8 mouse cellular contexts compared by ENCODE assay signal in the genomic region with DNA sequence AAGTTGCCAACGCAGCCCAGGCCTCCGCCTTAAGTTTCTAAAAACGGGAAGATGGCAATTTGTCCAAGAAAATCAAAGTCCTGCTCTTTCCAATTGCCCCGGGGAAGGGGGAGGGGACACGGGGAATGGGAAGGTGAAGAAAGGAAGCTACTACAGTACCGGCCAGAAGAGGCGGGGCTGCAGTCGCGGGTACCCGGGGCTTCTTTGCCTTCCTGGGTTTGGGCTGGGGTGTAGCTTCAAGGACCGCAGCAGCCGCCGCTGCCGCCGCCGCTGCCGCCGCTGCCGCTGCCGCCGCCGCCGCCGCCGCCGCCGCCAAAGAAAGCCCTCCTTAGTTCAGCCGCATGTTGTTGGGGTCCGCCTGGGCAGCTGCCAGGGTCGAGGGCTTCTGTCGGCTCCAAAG. TPM values are rescaled to one million over a fixed set of nuclear protein-coding genes. Genes with fewer than 3 reads are reported as not detected.
DNase-seq lines count a peak whose midpoint lies in the region; ATAC-seq lines count a peak whose summit lies in the region.

No protein-coding gene starts in this region.

- peaks cover 72% of the 10 kb centered on the region for H3K27me3 ChIP-seq in heart, embryonic 10.5 days (ENCODE audit: insufficient read depth, poor library complexity, severe bottlenecking)
- peaks cover 19% of the 10 kb centered on the region for H3K27me3 ChIP-seq in limb, embryonic 11.5 days (ENCODE audit: control insufficient read depth, insufficient read depth, low read length)

- DNase-seq in left cerebral cortex, postnatal 4 days: peak; percentile 28
- no peak for DNase-seq in left cerebral cortex, postnatal 14 days (ENCODE audit: low spot score in 2 of 2)
- DNase-seq in adrenal gland, postnatal 36 days: peak; percentile 8 to 15
- no peak for DNase-seq in heart, embryonic 10.5 days (ENCODE audit: low spot score)
- peak; percentile 49 for DNase-seq in limb, embryonic 11.5 days (ENCODE audit: low spot score)
- peak; percentile 25 for DNase-seq in retina, embryonic 14.5 days (ENCODE audit: low spot score)
- no peak for DNase-seq in gastrocnemius, postnatal 25 days

- peak overlapping the region; percentile 60 for H3K4me3 ChIP-seq in heart, embryonic 10.5 days
- peak overlapping the region; percentile 38 for H3K4me3 ChIP-seq in limb, embryonic 11.5 days (ENCODE audit: low read depth, low read length)

- intact Hi-C loops in left cerebral cortex, postnatal 4 days (cut with DNase I): no loop called here
- intact Hi-C loops in left cerebral cortex, postnatal 14 days (cut with DNase I): no loop called here

- no peak overlapping the region for H3K27ac ChIP-seq in heart, embryonic 10.5 days
- H3K27ac ChIP-seq in limb, embryonic 11.5 days (replicated peaks; ENCODE audit: low read depth, low read length): no peak overlapping the region

- H3K36me3 ChIP-seq in heart, embryonic 10.5 days: no peaks in the 10 kb centered on the region
- H3K36me3 ChIP-seq in limb, embryonic 11.5 days (ENCODE audit: control insufficient read depth, insufficient read depth, low read length): no peaks in the 10 kb centered on the region

- H3K4me2 ChIP-seq in limb, embryonic 11.5 days (ENCODE audit: low read depth, severe bottlenecking): peak overlapping the region; percentile 75

- H3K4me1 ChIP-seq in heart, embryonic 10.5 days: no peaks in the 10 kb centered on the region
- H3K4me1 ChIP-seq in limb, embryonic 11.5 days (ENCODE audit: control insufficient read depth, insufficient read depth, low read length): no peaks in the 10 kb centered on the region

- no peak for ATAC-seq in limb, embryonic 11.5 days (ENCODE audit: insufficient number of reproducible peaks, low FRiP score, low TSS enrichment, low read depth)
- ATAC-seq in monocyte, adult 5-6 weeks (replicated peaks; ENCODE audit: insufficient number of reproducible peaks, low FRiP score, low TSS enrichment, poor library complexity, severe bottlenecking): no peak

- H3K9me3 ChIP-seq in heart, embryonic 10.5 days: no peaks in the 10 kb centered on the region
- H3K9me3 ChIP-seq in limb, embryonic 11.5 days (ENCODE audit: control insufficient read depth, low read length): no peaks in the 10 kb centered on the region

- H3K9ac ChIP-seq in limb, embryonic 11.5 days (ENCODE audit: low read length): 0 out of 2 replicates have a peak overlapping the region, but pooled peaks have one; percentile 30

- WGBS in heart, embryonic 10.5 days: 11% methylated on average over 30 of the region's 31 CpGs
- WGBS in limb, embryonic 11.5 days: 14% methylated on average over 9 of the region's 31 CpGs

RNA-seq across cellular contexts. Expression of gene Pcdh19, which starts 0.6 kb away (rescaled TPM):
- total RNA-seq in left cerebral cortex, postnatal 4 days (2021): 10 to 100 TPM; 93.4 to 96.2 TPM
- 10 to 100 TPM; 52.1 to 55.0 TPM for total RNA-seq in left cerebral cortex, postnatal 14 days (2021)
- 1 to 10 TPM; 7.2 to 8.5 TPM for total RNA-seq in adrenal gland, postnatal 36 days (2021)
- polyA plus RNA-seq in heart, embryonic 10.5 days (2016; fragmentation: Nextera tagmentation; extraction: Ambion mirVana): 0.48 and 0.49 TPM in 2 replicates
- polyA plus RNA-seq in limb, embryonic 11.5 days (2014; fragmentation: Nextera tagmentation; extraction: Ambion mirVana): 2.5 and 2.8 TPM in 2 replicates
- total RNA-seq in gastrocnemius, postnatal 25 days (2021): 1 to 10 TPM; 3.3 to 5.9 TPM
- total RNA-seq in monocyte, adult 5-6 weeks (2017): not detected in 3 replicates

Comparison
In these comparisons a context has a peak if more than half of its experiments do, and no peak if none do; other contexts are left out.
1. DNase-seq: peak in left cerebral cortex, postnatal 4 days (single experiment), adrenal gland, postnatal 36 days (2 of 2), limb, embryonic 11.5 days (single experiment) and retina, embryonic 14.5 days (single experiment); none in left cerebral cortex, postnatal 14 days (0 of 2), heart, embryonic 10.5 days (single experiment) and gastrocnemius, postnatal 25 days (single experiment).
2. RNA of gene Pcdh19, which starts 0.6 kb away (total RNA-seq): 93.4 to 96.2 TPM in left cerebral cortex, postnatal 4 days and 52.1 to 55.0 TPM in left cerebral cortex, postnatal 14 days; 7.2 to 8.5 TPM in adrenal gland, postnatal 36 days, 3.3 to 5.9 TPM in gastrocnemius, postnatal 25 days and not detected in monocyte, adult 5-6 weeks; every median in the first group is over 4 times any median in the second.